Mouse (Mus musculus): Measurements from ENCODE around the gene Fmo4. TPM values are rescaled to one million over a fixed set of nuclear protein-coding genes. Genes with fewer than 3 reads are reported as not detected.
A peak's percentile ranks its signal among the peaks of the same experiment; 100 is the strongest.
"Not testable (repeated sequence)": the region's sequence is repeated elsewhere in the genome, so short reads cannot be mapped to it uniquely, and the experiment has no call there.

Fmo4 gene
- total RNA-seq, 2 experiments from 2014 or later, result not detected

GRCm38 (mm10) chr1:162792306-162793044 is 21.3 kb downstream of the Fmo4 start:
- no peak for DNase-seq

GRCm38 (mm10) chr1:162785222-162785621 is 28.6 kb downstream of the Fmo4 start:
- no peak for DNase-seq

GRCm38 (mm10) chr1:162783669-162784248 is 30.0 kb downstream of the Fmo4 start:
- no peak for DNase-seq

GRCm38 (mm10) chr1:162781035-162781434 is 32.7 kb downstream of the Fmo4 start:
- not testable (repeated sequence) for DNase-seq

GRCm38 (mm10) chr1:162777943-162778538 is 35.7 kb downstream of the Fmo4 start:
- no peak for DNase-seq

- DNase-seq, result no peak
Observed at GRCm38 (mm10) chr1:162773661-162774060, 40.1 kb downstream of the Fmo4 start.

GRCm38 (mm10) chr1:162771617-162772360 is 42.0 kb downstream of the Fmo4 start:
- DNase-seq, result no peak

GRCm38 (mm10) chr1:162752009-162752408 is 61.8 kb downstream of the Fmo4 start:
- no peak for DNase-seq

GRCm38 (mm10) chr1:162749607-162750006 is 64.2 kb downstream of the Fmo4 start:
- DNase-seq, result peak in 1 of 2 experiments; percentile 9

- no peak for DNase-seq
Observed at GRCm38 (mm10) chr1:162748761-162749160, 65.0 kb downstream of the Fmo4 start.

Other genes with a start within 250 kb of the Fmo4 start
- 100 to 1,000 TPM; 100 to 105 TPM for gene Vamp4, start 243.5 kb downstream of the Fmo4 start, total RNA-seq (2021)
- 1 to 10 TPM; 4.0 TPM for gene Myoc, start 174.8 kb downstream of the Fmo4 start, total RNA-seq (2021)
- not detected for gene Myocos, start 155.8 kb downstream of the Fmo4 start, total RNA-seq (2021)
- gene Prrc2c, start 73.4 kb downstream of the Fmo4 start, total RNA-seq (2021), result 100 to 1,000 TPM; 169 to 207 TPM
- gene Fmo1, start 52.6 kb upstream of the Fmo4 start, total RNA-seq (2021), result 10 to 100 TPM; 11.5 to 12.7 TPM
- 1 to 10 TPM; 2.3 to 4.9 TPM for gene Fmo2, start 84.8 kb upstream of the Fmo4 start, total RNA-seq (2021)
- not detected for gene Fmo6, start 123.5 kb upstream of the Fmo4 start, total RNA-seq (2021)
- gene Fmo3, start 170.6 kb upstream of the Fmo4 start, total RNA-seq (2021), result not detected